Mouse (Mus musculus): ENCODE data around the gene Lcn10. TPM values are rescaled to one million over a fixed set of nuclear protein-coding genes. Genes with fewer than 3 reads are reported as not detected.
"Not testable (repeated sequence)": the region's sequence is repeated elsewhere in the genome, so short reads cannot be mapped to it uniquely, and the experiment has no call there.

Gene Lcn10
- polyA plus RNA-seq, 1 experiment from 2014 or later, result not detected

DNA sequence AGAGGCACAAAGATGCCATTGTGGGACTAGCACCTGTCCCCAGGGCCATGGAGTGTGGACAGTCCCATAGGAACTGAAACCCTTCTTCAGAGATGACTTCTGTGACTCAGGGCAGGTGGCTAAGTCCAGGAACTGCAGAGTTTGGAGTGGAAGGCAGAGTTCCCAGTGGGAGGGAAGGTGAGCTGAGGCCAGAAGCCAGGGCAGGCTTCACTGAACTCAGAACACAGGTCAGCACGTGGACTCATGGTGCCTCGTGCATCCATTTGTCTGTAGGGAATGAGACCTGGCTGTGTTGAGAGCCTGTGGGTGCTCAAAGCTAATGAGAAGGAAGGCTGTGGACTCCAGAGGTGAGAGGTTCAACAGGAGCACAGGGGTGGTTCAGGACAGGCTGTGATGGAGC, 16.2 kb downstream of the Lcn10 start:
- no peaks in the 10 kb centered on the region for H3K9me3 ChIP-seq (ENCODE audit: control insufficient read depth, low read length)
- no peaks in the 10 kb centered on the region for H3K27me3 ChIP-seq (ENCODE audit: control insufficient read depth, insufficient read depth, low read length)
- H3K9ac ChIP-seq (ENCODE audit: low read length), result no peak overlapping the region
- 81% methylated on average over 2 of the region's 2 CpGs for WGBS
- no peak overlapping the region for H3K27ac ChIP-seq (ENCODE audit: low read depth, low read length)
- H3K4me3 ChIP-seq (ENCODE audit: low read depth, low read length), result no peak overlapping the region
- DNase-seq (ENCODE audit: low spot score, missing footprints) (no peak), ATAC-seq (ENCODE audit: low FRiP score) (no peak)
- no peaks in the 10 kb centered on the region for H3K36me3 ChIP-seq (ENCODE audit: control insufficient read depth, insufficient read depth, low read length)
- H3K4me1 ChIP-seq (ENCODE audit: control insufficient read depth, insufficient read depth, low read length), result no peaks in the 10 kb centered on the region
- no peak overlapping the region for H3K4me2 ChIP-seq

DNA sequence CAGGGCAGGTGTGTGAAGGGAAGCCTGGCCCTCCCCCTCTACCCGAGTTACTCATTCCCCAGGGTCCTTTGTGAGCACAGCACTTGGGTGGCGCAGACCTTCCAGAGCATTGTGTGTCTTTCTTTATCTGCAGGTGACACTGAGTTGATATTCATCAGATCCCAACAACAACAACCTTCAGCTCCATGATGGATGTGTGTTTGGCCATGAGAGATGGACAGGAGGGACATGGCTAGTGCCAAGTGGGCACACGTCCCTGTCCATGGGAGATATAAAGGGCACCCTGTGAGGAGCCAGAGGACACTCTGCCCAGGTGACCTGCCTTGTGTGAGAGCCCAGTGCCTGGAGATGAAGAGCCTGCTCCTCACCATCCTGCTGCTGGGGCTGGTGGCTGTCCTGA, 17.2 kb downstream of the Lcn10 start, which contains the start of gene Obp2a:
Obp2a (plus strand) TSS at position 301 of the 400 bp plus-strand sequence.
- WGBS, result 79% methylated on average over 3 of the region's 3 CpGs
- not testable (repeated sequence) for ATAC-seq (ENCODE audit: low FRiP score); DNase-seq (ENCODE audit: low spot score, missing footprints); H3K36me3 ChIP-seq (ENCODE audit: control insufficient read depth, insufficient read depth, low read length); H3K9ac ChIP-seq (ENCODE audit: low read length); H3K27me3 ChIP-seq (ENCODE audit: control insufficient read depth, insufficient read depth, low read length); H3K4me1 ChIP-seq (ENCODE audit: control insufficient read depth, insufficient read depth, low read length); H3K4me2 ChIP-seq; H3K4me3 ChIP-seq (ENCODE audit: low read depth, low read length); H3K9me3 ChIP-seq (ENCODE audit: control insufficient read depth, low read length); H3K27ac ChIP-seq (ENCODE audit: low read depth, low read length)

DNA sequence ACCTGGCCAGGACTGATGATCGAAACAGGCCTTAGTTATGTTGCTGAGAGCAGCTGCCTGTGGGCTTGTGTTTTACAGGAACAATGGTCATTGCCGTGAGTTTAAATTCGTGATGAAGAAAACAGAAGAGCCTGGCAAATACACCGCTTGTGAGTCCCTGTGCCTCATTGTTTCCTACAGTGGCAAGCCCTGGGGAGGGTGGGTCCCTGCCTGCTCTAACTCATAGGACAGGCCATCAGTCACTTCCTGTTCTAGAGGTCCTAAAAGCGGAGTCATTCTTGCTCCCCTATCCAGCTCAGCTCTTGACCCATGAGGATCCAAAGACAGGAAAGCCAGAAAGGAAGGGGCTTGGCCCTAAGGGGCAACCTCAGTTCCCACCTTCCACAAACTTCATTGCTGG, 18.5 kb downstream of the Lcn10 start:
- Histone ChIP-seq H3K4me1 (ENCODE audit: control insufficient read depth, insufficient read depth, low read length) (no peaks in the 10 kb centered on the region), H3K9ac (ENCODE audit: low read length) (no peak overlapping the region), H3K36me3 (ENCODE audit: control insufficient read depth, insufficient read depth, low read length) (no peaks in the 10 kb centered on the region), H3K9me3 (ENCODE audit: control insufficient read depth, low read length) (no peaks in the 10 kb centered on the region), H3K4me2 (no peak overlapping the region), H3K27me3 (ENCODE audit: control insufficient read depth, insufficient read depth, low read length) (no peaks in the 10 kb centered on the region), H3K27ac (ENCODE audit: low read depth, low read length) (no peak overlapping the region), H3K4me3 (ENCODE audit: low read depth, low read length) (no peak overlapping the region)
- ATAC-seq (ENCODE audit: low FRiP score), result no peak
- no peak for DNase-seq (ENCODE audit: low spot score, missing footprints)
- 82% methylated on average over 5 of the region's 5 CpGs for WGBS

DNA sequence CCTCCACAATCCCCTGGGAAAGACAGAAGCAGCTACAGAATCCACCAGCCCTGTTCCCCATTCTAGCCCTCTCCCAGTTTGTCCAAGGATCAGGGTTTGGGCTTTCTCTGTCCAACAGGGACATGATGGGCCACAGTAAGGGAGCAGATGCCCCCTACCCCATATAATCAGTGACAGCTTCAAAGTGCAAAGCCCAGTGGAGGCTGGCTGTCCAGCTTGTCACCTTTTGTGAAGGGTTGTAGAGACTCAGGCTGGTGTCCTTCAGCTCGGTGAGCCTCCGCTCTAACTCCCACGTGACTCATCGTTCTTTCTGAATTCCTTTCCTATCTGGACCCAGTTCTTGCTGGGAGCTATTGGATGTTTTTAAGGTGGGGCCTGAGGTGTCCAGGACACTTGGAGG, 21.2 kb downstream of the Lcn10 start:
- no peaks in the 10 kb centered on the region for H3K4me1 ChIP-seq (ENCODE audit: control insufficient read depth, insufficient read depth, low read length)
- no peak for DNase-seq (ENCODE audit: low spot score, missing footprints)
- H3K4me3 ChIP-seq (ENCODE audit: low read depth, low read length), result no peak overlapping the region
- H3K27me3 ChIP-seq (ENCODE audit: control insufficient read depth, insufficient read depth, low read length), result no peaks in the 10 kb centered on the region
- WGBS, result 83% methylated on average over 4 of the region's 4 CpGs
- H3K27ac ChIP-seq (ENCODE audit: low read depth, low read length), result no peak overlapping the region
- no peaks in the 10 kb centered on the region for H3K9me3 ChIP-seq (ENCODE audit: control insufficient read depth, low read length)
- H3K4me2 ChIP-seq, result no peak overlapping the region
- ATAC-seq (ENCODE audit: low FRiP score), result no peak
- no peaks in the 10 kb centered on the region for H3K36me3 ChIP-seq (ENCODE audit: control insufficient read depth, insufficient read depth, low read length)
- no peak overlapping the region for H3K9ac ChIP-seq (ENCODE audit: low read length)

DNA sequence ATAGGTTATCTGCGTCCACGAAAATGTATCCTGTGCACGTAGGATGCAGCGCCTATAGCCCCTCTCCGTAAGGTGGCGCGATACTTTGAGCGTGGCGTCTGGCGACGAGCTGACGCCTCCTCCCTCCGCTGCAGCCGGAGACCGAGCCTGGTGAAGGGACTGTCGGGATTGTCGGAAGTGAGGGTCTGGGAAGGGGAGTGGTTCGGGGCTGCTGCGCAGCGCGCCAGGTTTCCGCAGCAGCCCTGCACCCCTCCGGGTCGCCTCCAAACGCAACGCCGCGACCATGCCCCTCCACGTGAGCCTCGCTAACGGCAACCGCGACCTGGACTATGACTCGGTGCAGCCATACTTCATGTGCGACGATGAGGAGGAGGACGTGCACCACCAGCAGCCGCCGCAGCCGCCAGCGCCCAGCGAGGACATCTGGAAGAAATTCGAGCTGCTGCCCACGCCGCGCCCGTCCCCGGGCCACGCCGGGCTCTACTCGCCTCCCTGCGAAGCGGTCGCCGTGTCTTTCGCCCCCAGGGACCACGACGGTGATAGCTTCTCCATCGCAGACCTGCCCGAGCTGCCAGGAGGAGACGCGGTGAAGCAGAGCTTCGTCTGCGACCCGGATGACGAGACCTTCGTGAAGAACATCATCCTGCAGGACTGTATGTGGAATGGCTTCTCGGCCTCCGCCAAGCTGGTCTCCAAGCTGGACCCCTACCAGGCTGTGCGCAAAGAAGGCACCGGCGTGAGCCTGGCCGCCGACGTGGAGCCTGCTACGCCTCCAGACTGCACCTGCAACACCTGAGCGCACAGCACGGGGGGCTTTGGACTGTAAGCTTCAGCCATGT, 24.3 kb downstream of the Lcn10 start, which contains the start of gene Bmyc:
Bmyc (plus strand) TSS at position 97 of the 839 bp plus-strand sequence.
- WGBS, result under 1% methylated on average over 78 of the region's 78 CpGs
- Histone ChIP-seq H3K36me3 (ENCODE audit: control insufficient read depth, insufficient read depth, low read length) (no peaks in the 10 kb centered on the region), H3K4me2 (peak within 1 kb of the TSS; percentile 94), H3K9me3 (ENCODE audit: control insufficient read depth, low read length) (no peaks in the 10 kb centered on the region), H3K4me3 (ENCODE audit: low read depth, low read length) (peak within 1 kb of the TSS; percentile 72), H3K27me3 (ENCODE audit: control insufficient read depth, insufficient read depth, low read length) (no peaks in the 10 kb centered on the region), H3K27ac (ENCODE audit: low read depth, low read length) (peak within 1 kb of the TSS; percentile 9; the same call in 1 of the 2 replicates), H3K4me1 (ENCODE audit: control insufficient read depth, insufficient read depth, low read length) (no peaks in the 10 kb centered on the region), H3K9ac (ENCODE audit: low read length) (peak within 1 kb of the TSS; percentile 79)
- DNase-seq (ENCODE audit: low spot score, missing footprints) (peak; percentile 97), ATAC-seq (ENCODE audit: low FRiP score) (peak; percentile 94)

DNA sequence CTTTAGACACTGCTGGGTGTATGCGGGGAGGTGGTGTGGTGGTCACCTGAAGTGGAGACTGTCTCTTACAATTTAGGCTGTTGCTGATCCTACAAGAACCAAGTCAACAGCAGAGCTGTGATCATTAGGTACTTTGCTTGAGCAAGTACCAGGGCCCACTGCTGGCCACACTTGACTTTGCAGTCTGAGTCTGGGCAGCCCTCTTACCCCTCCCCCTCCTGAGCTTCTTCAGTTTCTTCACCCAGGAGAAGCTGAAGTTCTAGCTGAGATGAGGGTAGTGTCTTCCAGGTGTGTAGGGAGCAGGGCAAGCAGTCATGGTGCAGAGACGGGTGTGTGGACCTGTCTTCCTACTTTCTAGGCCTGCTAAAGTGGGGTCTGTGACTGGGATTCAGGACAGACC, 25.6 kb downstream of the Lcn10 start:
- WGBS, result 86% methylated on average over 2 of the region's 2 CpGs
- Histone ChIP-seq H3K4me2 (no peak overlapping the region), H3K9me3 (ENCODE audit: control insufficient read depth, low read length) (no peaks in the 10 kb centered on the region), H3K4me1 (ENCODE audit: control insufficient read depth, insufficient read depth, low read length) (no peaks in the 10 kb centered on the region), H3K36me3 (ENCODE audit: control insufficient read depth, insufficient read depth, low read length) (no peaks in the 10 kb centered on the region), H3K27ac (ENCODE audit: low read depth, low read length) (no peak overlapping the region), H3K27me3 (ENCODE audit: control insufficient read depth, insufficient read depth, low read length) (no peaks in the 10 kb centered on the region), H3K9ac (ENCODE audit: low read length) (no peak overlapping the region), H3K4me3 (ENCODE audit: low read depth, low read length) (no peak overlapping the region)
- no peak; the same call in 1 of the 2 replicates for ATAC-seq (ENCODE audit: low FRiP score)
- no peak for DNase-seq (ENCODE audit: low spot score, missing footprints)

DNA sequence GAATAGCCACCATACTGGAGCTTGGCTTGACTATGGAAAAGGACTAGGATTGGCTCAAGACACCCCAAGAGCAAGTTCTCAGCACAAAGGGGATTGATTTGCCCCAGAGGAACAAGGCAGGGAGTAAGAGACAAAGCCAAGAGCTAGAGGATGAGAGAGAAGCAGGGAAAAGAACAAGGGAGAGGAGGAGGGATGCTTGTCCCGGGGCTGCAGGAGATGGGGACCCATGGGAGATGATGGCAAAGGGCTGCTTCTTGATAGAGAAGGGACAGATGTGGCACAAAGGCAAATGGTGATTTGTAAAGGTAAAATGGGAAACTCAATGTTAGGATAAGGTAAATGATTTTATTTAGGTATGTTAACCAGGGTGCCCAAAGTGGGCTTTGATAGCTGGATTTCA, 26.5 kb downstream of the Lcn10 start:
- ATAC-seq (ENCODE audit: low FRiP score); DNase-seq (ENCODE audit: low spot score, missing footprints); H3K4me2 ChIP-seq; H3K9ac ChIP-seq (ENCODE audit: low read length); H3K27ac ChIP-seq (ENCODE audit: low read depth, low read length); H3K4me3 ChIP-seq (ENCODE audit: low read depth, low read length); H3K4me1 ChIP-seq (ENCODE audit: control insufficient read depth, insufficient read depth, low read length); H3K27me3 ChIP-seq (ENCODE audit: control insufficient read depth, insufficient read depth, low read length); H3K9me3 ChIP-seq (ENCODE audit: control insufficient read depth, low read length); H3K36me3 ChIP-seq (ENCODE audit: control insufficient read depth, insufficient read depth, low read length): not testable (repeated sequence)
- 100% methylated on average over 1 of the region's 1 CpGs for whole genome bisulfite sequencing

DNA sequence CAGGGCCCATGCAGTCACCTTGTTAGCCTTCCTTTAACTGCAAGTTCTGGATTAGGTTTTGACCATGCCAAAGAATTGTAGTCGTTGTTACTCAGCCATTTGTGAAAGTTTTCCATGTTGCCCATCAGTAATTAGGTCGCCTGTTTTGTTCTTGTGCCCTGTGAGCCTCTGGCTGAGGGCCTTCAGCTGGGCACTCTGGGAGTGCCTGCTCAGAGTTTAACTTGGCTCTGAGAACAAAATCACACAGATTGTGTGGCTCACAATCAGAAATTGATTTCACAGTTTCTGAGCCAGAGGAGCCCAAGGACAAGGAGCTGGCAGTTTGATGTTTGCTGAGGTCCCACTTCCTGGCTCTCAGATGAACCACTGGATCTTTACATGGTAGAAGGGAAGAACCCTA, 27.3 kb downstream of the Lcn10 start:
- 82% methylated on average over 2 of the region's 2 CpGs for WGBS
- H3K4me1 ChIP-seq (ENCODE audit: control insufficient read depth, insufficient read depth, low read length); H3K9me3 ChIP-seq (ENCODE audit: control insufficient read depth, low read length); ATAC-seq (ENCODE audit: low FRiP score); H3K4me3 ChIP-seq (ENCODE audit: low read depth, low read length); H3K36me3 ChIP-seq (ENCODE audit: control insufficient read depth, insufficient read depth, low read length); DNase-seq (ENCODE audit: low spot score, missing footprints); H3K27me3 ChIP-seq (ENCODE audit: control insufficient read depth, insufficient read depth, low read length); H3K4me2 ChIP-seq; H3K9ac ChIP-seq (ENCODE audit: low read length); H3K27ac ChIP-seq (ENCODE audit: low read depth, low read length): not testable (repeated sequence)

DNA sequence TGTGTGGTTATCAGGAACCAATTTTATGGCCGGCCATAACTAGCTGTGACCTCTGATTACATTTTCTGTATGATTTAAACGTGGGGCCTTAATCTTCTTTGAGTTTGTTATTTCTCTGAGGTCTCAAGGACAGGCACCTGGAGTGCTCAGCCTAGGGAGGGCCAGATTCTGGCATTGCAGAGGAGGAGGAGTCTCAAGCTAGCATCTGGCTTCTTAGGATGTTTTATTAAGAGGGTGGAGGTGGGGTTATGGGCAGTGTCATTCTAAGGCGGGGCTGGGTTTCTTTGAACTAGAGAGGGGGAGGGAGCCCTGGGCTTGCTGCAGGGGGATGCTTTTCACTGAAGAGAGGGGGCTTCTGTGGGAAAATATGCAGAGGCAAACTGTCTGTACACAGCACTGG, 29.1 kb downstream of the Lcn10 start:
- not testable (repeated sequence) for H3K4me2 ChIP-seq; H3K9ac ChIP-seq (ENCODE audit: low read length); H3K27ac ChIP-seq (ENCODE audit: low read depth, low read length); ATAC-seq (ENCODE audit: low FRiP score); H3K27me3 ChIP-seq (ENCODE audit: control insufficient read depth, insufficient read depth, low read length); H3K9me3 ChIP-seq (ENCODE audit: control insufficient read depth, low read length); H3K36me3 ChIP-seq (ENCODE audit: control insufficient read depth, insufficient read depth, low read length); DNase-seq (ENCODE audit: low spot score, missing footprints); H3K4me3 ChIP-seq (ENCODE audit: low read depth, low read length); H3K4me1 ChIP-seq (ENCODE audit: control insufficient read depth, insufficient read depth, low read length)
- 34% methylated on average over 3 of the region's 3 CpGs for WGBS
